Mouse (Mus musculus): ENCODE results near the gene Plxna1.

Plxna1 gene

DNA sequence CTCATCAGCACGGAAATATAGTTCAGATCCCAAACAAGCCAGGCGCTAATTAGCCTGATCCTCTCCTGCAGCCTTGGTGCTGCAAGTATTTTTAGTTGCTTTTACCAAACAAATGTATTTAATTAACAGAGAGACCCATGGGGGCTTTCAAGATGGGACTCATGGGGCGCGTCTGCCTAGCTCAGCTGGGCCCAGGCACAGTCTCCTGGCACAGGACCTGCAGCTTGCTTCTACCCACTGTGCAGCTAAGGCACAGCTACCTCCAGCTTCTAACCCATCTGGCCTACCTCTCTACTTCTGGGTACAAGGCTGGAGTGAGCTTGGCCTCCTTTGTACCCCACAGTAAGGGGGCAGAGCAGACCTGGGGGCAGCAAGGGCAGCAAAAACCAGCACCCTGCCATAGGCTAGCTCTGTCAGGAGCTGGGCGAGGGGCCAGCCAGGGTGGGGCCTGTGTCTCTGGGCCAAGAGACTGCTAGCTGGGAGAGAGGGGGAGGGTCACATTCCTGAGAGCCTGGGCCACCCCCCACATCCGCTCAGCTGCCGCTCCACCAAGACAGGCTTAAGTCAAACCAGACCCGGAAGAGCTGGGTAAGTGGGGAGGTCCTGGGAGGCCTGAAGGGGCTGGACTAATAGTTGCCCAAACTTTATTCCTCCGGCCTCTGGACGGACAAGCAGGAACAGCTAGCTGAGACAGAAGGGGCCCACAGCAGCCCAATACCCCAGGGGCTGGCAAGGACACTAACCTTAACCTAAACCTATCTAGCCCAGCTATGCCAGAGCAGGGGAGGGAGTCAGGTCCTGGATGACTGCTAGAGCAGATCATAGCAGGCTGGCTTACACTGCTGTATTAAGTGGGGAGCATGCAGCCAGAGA is 17.6 kb downstream of the Plxna1 start:
- in situ Hi-C loops (cut with MboI; ENCODE audit: low pct_unique_long_range_greater_than_20kb in 1 of 2, low sequenced_read_pairs in 2 of 2, unreplicated experiment in 1 of 2) = no loop called here

DNA sequence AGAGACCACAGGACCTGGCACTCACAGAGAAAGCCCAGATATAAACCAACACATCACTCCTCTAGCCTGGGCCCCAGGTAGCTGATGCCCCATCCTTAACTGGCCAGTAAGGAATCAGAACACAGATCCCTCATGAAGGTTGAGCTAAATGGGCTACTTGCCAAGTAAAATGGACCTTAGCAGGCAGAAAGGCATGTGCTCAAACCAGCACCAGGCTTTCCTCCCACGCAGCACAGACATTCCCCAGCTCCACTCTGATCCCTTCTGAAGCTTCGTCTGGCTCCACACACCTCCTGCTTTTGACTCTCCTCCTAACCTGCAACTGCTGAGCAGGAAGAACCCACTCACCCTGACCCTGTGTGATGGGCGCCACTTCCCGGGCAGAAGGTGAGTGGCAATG is 20.4 kb downstream of the Plxna1 start:
- in situ Hi-C loops (cut with MboI; ENCODE audit: low pct_unique_long_range_greater_than_20kb in 1 of 2, low sequenced_read_pairs in 2 of 2, unreplicated experiment in 1 of 2) = no loop called here

DNA sequence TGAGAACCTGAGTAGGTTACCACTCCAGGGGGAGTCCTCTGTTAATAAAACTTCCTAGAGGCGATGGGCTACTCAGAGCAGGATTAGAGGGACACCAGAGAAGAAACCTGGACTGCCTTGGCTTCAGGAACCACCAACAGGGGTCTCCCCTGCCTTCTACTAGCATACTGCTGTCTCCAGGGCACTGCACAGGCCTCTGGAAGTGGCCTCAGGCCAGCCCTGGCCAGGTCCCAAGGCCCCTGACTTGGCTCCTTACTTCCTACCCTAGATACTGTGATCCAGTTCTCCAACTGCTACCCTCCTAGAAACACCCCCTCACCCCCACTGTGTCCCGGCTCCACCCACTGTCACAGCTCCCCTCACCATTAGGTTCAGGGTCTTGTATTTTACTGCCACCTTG is 23.0 kb downstream of the Plxna1 start:
- in situ Hi-C loops (cut with MboI; ENCODE audit: low pct_unique_long_range_greater_than_20kb in 1 of 2, low sequenced_read_pairs in 2 of 2, unreplicated experiment in 1 of 2) = no loop called here

DNA sequence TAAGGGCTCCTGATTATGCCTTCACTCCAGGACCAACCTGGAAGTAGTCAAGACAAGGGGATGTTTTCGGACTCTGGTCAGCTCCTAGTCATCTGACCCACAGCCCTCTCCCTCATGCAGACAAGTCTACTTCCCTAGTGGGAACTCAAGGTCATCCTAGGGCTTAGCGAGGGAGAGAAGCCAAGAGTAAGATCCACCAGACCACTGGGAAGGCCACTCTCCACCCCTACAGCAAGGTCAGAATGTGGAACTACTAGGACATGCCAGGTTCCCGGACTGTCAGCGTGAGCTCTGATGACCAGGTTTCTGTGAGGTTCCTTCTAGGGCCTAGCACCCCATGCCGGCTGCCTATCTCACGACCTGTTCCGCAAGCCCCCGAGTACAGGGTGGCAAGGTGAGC is 23.7 kb downstream of the Plxna1 start:
- in situ Hi-C loops (cut with MboI; ENCODE audit: low pct_unique_long_range_greater_than_20kb in 1 of 2, low sequenced_read_pairs in 2 of 2, unreplicated experiment in 1 of 2) = no loop called here

DNA sequence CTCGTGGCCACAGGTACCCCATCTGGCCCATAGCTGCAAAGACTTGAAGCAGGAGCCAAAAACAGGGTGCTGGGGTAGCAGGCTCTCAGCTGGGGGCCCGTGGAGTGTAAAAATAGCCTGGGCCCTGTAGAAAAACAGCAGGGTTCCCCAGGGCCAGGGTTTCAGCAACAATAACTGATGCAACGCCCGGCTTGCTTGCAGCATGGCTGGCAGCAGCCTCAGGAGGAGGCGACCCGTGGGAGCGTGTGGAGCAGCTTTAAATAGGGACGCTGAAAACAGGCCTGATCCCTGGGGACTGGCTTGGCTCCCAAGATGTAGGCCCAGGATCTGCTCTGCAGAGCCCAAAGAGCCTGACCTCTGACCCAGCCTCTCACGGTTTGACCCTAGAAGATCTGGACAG is 24.8 kb downstream of the Plxna1 start:
- in situ Hi-C loops (cut with MboI; ENCODE audit: low pct_unique_long_range_greater_than_20kb in 1 of 2, low sequenced_read_pairs in 2 of 2, unreplicated experiment in 1 of 2) = no loop called here

DNA sequence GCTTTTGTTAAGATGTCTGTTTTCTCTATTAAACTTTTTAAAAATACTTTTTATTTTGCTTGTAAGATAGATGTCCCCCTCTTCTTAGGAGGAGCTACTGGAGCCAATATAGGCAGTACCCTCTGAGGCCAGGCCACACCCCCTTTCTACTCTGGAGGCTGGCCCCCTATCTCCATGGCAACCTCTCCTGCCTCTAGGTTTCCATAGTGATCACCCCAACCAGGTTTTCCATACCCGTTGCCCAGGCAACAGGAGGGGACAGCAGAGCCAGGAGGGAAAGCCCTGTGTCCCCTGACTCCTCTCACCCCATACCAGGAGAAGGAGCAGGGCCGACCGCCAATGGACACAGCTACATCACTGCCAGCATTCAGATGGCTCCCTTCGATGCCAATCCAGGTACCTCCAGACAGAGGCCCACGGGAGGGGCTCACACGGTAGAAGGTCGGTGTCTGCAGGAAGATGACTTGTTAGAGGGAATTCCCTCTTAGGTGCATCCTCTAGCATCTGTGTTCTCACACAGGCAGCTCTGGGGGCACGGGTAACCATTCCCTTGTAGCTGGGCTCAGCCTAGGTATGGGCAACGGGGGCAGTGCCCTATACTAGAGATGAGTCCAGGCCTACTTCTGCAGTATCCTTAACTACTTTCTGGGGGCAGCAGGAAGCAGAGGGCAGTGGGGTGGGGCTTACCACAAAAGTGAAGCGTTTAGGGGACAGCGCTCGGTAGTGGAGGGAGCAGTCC is 28.3 kb downstream of the Plxna1 start:
- in situ Hi-C loops (cut with MboI; ENCODE audit: low pct_unique_long_range_greater_than_20kb in 1 of 2, low sequenced_read_pairs in 2 of 2, unreplicated experiment in 1 of 2) = no loop called here

DNA sequence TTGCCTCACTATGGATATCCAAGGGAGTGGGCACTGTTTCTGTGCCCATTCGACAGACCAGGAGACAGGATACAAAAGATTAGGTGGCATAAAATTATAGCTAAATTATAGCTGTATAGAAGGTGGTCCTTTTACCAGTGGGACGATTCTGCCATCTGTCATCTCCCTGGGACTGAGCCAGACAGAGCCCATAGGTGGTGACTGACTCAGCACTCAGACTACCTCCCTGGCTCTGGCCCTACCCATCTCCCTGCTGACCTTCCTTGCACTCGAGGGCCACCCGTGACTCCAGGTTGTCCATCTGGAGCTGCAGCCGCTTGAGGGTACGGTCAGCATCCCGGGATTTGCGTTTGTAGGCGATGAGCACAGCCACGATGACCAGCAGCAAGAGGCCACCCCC is 31.5 kb downstream of the Plxna1 start:
- in situ Hi-C loops (cut with MboI; ENCODE audit: low pct_unique_long_range_greater_than_20kb in 1 of 2, low sequenced_read_pairs in 2 of 2, unreplicated experiment in 1 of 2) = no loop called here

DNA sequence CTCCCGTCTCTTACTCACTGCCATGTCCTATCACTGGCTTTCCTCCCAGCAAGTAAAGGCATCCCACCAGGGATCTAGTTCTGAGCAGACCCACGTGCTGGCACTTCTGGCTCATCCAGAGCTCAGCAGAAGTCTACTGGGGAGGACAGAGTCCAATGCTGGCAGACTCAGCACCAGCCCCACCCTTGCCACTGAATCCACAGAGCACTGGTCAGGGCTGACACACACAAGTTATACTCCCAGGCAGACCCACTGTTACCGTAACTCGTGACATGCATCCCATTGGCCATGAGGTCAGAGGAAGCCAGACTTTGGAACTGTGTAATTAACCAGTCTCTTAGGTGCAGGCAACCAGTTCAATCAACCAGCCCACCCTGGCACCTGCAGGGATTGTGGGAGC is 33.8 kb downstream of the Plxna1 start:
- in situ Hi-C loops (cut with MboI; ENCODE audit: low pct_unique_long_range_greater_than_20kb in 1 of 2, low sequenced_read_pairs in 2 of 2, unreplicated experiment in 1 of 2) = no loop called here

DNA sequence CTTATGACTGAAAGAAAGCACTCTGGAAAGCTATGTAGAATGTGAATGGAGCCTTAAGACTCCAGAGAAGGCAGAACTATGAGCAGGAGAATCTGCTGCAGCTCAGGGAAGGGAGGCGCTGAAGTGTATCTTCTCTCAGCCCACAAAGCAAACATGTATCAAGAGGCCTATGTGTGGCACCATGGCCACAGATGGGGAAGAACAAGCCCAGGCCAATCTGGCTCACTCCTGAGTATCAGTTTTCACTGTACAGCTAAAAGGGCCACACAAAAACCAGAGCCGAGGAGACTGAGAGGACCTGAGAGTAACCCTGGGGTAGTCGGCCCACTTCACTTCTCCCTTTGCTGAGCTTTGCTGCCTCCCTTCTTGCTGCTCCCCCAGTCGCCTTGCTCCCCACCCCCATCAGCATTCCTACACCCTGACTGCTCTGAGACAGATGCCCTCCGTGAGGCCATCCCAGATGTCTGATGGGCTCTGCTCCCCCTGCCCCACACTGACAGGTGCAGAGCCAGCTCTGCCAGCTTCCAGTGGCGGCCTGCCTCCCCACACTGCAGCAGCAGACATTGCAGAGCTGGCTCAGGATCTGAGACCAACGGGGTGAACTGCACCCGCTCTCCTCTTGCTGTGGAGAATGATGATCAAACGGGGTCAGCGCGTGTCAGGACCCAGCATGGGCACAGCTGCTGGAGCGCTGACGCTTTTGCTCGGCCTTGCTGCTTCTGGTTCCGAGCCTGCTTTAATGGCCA is 34.5 kb downstream of the Plxna1 start:
- in situ Hi-C loops (cut with MboI; ENCODE audit: low pct_unique_long_range_greater_than_20kb in 1 of 2, low sequenced_read_pairs in 2 of 2, unreplicated experiment in 1 of 2) = no loop called here

DNA sequence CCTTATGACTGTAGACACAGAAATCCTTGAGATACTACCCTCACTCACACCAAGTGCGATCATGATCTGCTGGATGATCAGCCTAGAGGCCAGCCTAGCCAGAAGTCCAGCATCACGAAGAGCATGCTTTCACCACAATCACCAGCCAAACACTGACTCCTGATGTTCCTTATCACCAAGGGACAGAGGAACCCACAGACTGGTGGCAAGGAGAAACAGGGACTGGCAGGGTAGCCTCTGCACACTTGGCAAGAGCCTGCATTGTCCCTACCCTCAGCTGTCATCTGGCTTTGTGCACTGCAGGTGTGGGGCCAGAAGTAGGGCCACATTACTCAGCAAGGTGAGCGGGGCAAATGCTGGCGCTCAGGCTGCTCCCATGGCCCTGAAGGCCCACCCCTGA is 37.6 kb downstream of the Plxna1 start:
- in situ Hi-C loops (cut with MboI; ENCODE audit: low pct_unique_long_range_greater_than_20kb in 1 of 2, low sequenced_read_pairs in 2 of 2, unreplicated experiment in 1 of 2) = no loop called here

DNA sequence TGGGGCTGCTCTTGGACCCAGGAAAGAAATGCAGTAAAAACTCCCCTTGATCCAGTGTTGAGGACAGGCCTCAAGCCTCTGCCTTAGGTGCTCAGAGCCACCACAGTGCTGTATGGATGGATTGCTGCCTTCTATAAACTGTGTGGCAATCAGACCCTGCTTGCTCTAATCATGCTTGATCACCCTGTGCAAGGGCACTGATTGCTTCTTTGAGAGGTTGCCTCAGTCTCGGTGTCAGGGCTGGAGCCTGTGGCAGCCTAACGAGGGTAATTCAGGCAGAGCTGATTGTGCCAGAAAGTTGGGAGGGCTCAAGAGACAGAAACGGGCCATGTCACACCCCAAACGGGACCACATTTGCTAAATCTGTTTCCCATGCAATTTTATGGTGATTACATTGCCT is 47.2 kb downstream of the Plxna1 start:
- in situ Hi-C loops (cut with MboI; ENCODE audit: low pct_unique_long_range_greater_than_20kb in 1 of 2, low sequenced_read_pairs in 2 of 2, unreplicated experiment in 1 of 2) = no loop called here

DNA sequence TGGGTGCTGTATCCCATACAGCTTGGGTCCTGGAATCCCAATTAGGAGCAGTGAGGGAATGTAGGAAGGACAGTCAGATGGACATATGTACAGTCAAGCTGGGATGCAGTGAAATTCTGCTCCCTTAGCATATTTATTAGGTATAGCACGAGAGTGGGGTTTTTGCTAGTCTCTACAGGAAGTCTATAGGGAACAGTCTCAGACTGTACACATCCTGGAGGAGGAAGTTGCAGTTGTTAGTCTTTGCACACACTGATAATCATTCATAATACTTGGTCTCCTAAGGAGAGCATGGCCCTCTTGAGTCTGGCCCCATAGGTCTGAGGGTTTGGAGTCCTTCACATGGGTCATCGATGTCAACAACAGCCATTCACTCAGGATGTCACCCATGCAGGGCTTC is 50.9 kb downstream of the Plxna1 start:
- in situ Hi-C loops (cut with MboI; ENCODE audit: low pct_unique_long_range_greater_than_20kb in 1 of 2, low sequenced_read_pairs in 2 of 2, unreplicated experiment in 1 of 2) = no loop called here

DNA sequence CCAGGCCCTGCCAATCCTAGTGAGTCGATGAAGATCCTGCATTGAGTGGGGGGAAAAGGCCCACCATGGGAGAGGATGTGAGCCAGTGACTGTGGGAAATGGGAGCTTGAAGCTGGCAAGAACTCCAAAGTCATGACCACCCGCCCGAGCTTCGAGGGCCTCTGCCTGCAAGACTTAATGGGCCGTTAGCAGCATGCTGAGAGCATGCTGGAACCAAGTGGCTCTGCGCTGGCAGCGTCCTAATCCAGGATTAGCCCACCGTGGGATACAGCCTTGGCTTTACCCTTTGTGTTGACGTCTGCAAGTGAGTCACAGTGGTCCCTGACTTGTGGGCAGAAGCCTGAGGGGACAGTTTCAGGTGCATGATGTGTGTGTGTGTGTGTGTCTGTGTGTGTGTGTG is 52.2 kb downstream of the Plxna1 start:
- in situ Hi-C loops (cut with MboI; ENCODE audit: low pct_unique_long_range_greater_than_20kb in 1 of 2, low sequenced_read_pairs in 2 of 2, unreplicated experiment in 1 of 2) = no loop called here

DNA sequence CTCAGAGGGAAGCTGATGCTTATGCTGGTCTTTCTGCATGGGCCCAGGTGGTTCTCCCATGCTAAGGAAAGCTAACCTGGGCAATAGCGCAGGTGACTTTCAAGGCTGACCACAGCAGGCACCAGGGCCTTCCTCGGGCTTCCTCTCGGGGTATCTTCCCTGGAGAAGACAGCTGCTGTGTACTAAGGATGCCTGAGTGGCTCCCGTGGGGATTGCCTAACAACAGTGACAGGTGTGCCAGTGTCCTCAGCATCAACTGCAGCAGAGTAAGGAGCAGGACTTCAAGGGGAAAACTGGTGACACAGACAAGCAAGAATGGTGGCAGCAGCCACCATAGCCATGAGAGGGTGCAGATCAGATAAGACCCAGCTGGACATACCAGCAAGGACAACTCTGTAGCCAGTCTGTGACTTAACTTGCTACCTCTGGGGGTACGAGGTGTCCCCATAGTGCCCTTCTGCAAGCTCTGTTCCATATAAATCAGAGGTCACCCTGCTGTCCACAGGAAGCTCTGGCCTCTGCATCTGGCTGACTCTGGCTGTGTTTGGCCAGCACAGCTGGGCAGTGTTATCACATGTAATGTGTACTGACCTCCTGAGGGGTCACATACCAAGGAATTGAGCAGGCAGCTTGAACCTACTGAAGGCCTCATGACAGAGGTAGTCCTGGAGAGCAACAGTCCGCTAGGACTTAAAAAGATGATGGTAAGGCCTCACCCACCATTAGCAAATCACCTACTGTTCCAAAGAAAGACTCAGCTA is 54.0 kb downstream of the Plxna1 start:
- in situ Hi-C loops (cut with MboI; ENCODE audit: low pct_unique_long_range_greater_than_20kb in 1 of 2, low sequenced_read_pairs in 2 of 2, unreplicated experiment in 1 of 2) = no loop called here

DNA sequence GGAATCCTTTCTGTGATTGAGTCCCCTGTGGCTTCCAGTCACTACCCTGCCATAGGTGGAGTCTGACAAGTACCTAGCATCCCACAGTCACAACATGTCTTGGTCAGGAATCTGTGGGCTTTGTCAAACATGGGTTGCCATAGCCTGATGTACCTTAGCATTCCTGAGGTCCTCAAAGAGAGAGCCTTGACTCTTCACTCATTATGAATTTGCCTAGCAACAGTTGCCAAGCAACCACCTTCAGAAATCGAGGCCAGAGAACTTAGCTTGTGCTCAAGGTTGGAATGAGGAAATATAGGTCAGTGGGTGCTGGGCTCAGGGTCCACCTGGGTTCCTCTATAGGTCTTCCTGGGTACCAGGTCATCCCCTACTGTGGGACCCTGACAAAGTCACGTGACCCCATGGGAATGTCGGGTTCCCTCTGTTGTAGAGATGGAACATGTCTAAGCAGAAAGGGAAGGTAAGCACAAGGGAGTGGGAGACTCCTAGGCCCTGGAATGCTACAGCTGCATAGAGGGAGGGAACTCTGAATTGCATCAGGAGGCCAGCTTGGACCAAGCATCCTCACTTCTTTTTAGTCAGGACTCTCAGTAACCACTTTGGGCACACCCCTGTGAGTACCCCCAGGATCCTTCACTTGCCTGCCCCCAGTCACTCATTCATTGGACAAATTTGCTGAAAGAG is 57.9 kb downstream of the Plxna1 start:
- in situ Hi-C loops (cut with MboI; ENCODE audit: low pct_unique_long_range_greater_than_20kb in 1 of 2, low sequenced_read_pairs in 2 of 2, unreplicated experiment in 1 of 2) = no loop called here

DNA sequence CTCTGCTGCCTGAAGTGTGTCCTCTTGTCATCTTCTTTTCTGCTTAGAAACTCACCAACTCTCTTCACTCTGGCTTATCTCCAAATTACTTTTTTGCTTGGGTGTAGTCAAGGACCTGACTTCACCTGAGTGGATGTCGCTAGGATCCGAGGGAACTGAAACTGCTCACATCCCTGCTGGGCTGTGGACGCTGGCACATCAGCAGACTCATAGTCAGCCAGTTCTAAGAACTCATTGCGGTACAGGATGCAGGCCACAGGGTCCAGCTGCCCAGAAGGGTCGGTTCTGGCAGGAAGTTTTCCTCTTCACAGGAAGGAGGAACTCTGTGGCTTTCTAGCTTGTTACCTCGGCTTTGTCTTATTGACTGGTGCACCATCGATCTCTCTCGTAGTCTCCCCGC is 62.6 kb downstream of the Plxna1 start:
- in situ Hi-C loops (cut with MboI; ENCODE audit: low pct_unique_long_range_greater_than_20kb in 1 of 2, low sequenced_read_pairs in 2 of 2, unreplicated experiment in 1 of 2) = no loop called here

DNA sequence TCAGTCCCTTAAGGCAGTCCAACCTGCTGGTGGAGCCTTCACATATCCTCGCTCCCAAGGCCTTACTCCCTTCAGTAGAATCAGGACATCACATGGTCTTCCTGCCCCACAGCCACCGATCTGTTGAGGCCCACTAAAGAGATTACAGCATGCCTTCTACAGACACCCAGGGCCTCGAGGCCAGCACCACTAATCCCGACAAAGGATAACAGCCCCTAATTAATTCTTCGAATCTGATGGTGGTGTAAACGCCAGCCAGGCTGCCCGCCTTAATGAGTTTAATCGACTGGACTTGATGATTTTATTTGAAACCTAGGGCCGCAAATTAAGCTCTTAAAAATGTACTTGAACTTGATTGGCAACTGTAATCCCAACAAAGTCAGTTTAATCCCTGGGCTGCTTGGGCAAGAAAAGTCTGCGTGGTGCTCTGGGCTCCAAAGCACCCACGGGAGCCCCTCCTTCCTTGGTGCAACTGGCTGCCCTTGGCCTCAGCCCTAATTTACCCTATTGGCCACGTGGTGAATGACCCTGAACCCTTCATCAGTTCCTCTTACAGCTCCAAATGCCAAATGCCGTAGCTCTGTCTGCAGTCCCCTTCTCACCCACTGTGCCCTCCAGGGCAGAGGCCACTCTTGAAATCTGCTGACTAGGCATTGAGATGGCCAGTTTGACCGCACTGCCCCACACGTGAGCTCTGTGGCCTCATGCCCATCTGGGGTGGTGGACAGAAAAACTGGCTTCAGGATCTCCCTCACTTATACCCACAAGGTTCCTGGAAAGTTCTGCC is 65.3 kb downstream of the Plxna1 start:
- in situ Hi-C loops (cut with MboI; ENCODE audit: low pct_unique_long_range_greater_than_20kb in 1 of 2, low sequenced_read_pairs in 2 of 2, unreplicated experiment in 1 of 2) = no loop called here
